Mouse (Mus musculus): ENCODE data around the gene Spdya. TPM values are rescaled to one million over a fixed set of nuclear protein-coding genes. Genes with fewer than 3 reads are reported as not detected.
A peak's percentile ranks its signal among the peaks of the same experiment; 100 is the strongest.
"Not testable (repeated sequence)": the region's sequence is repeated elsewhere in the genome, so short reads cannot be mapped to it uniquely, and the experiment has no call there.

The Spdya gene
- polyA plus RNA-seq (2012; ENCODE audit: insufficient read depth, insufficient read length, missing spikeins) = not detected in 2 replicates

DNA sequence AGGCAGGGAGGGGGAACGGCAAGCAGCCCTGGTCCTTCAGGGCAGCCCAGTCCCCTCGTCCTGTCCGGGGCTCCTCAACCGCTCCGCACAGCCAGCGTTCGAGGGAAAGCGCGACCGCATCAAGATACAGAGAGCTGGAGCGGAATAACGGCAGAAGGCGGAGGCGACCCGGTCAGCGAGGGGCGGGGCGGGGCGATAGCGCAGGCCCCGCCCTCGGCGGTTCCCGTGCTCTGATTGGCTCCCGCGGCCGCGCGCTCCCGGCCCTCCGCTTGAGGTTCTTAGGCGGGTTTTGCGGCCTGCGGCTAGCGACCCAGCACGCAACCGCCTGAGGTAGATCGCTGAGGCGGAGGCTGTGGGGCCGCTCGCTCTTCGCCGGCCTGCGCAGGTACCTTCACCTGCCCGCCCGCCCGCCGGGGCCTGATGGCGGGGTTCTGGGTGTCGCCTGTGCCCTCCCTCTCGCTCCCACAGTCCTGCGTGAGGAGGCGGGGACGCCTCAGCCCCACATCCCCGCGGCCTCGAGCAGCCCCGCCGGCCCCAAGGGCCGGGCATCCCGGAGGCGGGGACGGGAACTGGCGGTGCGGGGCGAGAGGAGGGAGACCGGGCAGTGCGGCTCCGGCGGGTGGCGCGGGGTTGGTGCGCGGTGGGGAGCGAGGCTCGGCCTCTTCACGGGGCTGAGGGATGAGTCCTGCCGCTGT lies at the start of gene Spdya:
TSS of gene Spdya (plus strand) at position 305 of the 695 bp plus-strand sequence.
- H3K4me1 ChIP-seq (ENCODE audit: control insufficient read depth, insufficient read depth, insufficient read length, low read length) = no peaks in the 10 kb centered on the region
- no peak within 1 kb of the TSS for H3K27ac ChIP-seq (replicated peaks; ENCODE audit: low read depth, low read length)
- H3K4me3 ChIP-seq (ENCODE audit: insufficient read depth, low read depth, low read length) = peak within 1 kb of the TSS; percentile 82

DNA sequence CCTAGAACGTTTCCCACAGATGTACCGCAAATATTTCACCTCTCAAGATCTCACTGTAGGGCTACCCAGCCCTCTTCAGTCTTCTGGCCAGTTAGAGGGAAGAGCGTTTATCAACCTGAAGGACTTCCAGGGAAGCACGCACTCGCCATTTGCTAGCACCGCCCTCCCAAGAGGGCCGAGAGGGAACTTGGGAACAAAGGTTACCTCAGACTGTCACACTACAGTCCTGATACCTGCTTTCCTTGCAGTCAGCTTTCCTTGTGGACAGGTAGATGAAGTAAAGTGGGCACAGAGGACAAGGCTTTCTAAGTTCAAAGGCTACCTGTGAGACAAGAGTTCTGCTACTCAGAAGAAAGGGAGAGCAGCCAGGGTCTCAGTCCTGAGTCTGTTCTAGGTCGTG lies 45.0 kb upstream of the Spdya start:
- H3K4me3 ChIP-seq (ENCODE audit: insufficient read depth, low read depth, low read length) = no peak overlapping the region

DNA sequence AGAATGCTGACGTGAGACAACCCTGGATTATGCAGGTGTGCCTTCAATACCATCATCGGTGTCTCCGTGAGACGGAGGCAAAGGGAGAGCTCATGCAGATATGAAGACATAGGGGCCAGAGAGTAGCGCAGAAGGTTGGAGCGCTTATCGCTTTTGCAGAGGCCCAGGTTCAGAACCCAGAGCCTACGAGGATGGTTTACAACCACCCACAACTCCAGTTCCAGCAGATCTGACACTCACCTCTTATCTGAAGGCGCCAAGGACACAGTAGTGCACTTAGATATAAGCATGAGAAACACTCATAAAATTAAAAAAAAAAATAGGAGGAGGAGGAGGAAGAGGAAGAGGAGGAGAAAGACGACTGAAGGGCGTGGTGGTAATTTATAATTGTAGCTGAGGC lies 41.6 kb upstream of the Spdya start:
- Histone ChIP-seq H3K4me1 (ENCODE audit: control insufficient read depth, insufficient read depth, insufficient read length, low read length) (no peaks in the 10 kb centered on the region), H3K4me3 (ENCODE audit: insufficient read depth, low read depth, low read length) (no peak overlapping the region), H3K27ac (replicated peaks; ENCODE audit: low read depth, low read length) (no peak overlapping the region)

More for the DNA sequence above, 45.0 kb upstream of the Spdya start:
- Histone ChIP-seq H3K27ac (replicated peaks; ENCODE audit: low read depth, low read length) (no peak overlapping the region), H3K4me1 (ENCODE audit: control insufficient read depth, insufficient read depth, insufficient read length, low read length) (no peaks in the 10 kb centered on the region)

DNA sequence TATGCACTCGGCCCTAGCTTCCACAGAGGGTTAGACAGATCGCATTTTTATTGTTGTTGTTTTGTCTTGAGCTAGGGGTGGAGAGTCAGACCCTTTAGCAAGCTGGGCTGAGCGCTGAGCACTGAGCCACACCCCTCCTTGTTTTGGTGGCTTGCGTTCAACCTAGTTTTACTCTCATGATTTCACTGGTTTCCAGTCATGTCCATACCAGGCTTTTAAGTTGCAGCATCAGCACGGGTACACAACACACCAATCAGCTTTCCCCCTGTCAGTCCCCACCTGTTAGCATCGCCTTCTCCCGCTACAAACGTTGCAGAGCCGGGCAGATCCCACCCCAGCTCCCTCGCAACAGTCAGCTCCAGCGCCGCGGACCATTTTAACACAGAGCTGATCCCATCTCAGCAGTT lies 25.6 kb upstream of the Spdya start:
- Histone ChIP-seq H3K4me1 (ENCODE audit: control insufficient read depth, insufficient read depth, insufficient read length, low read length) (no peaks in the 10 kb centered on the region), H3K27ac (replicated peaks; ENCODE audit: low read depth, low read length) (no peak overlapping the region), H3K4me3 (ENCODE audit: insufficient read depth, low read depth, low read length) (peak overlapping the region; percentile 62)

DNA sequence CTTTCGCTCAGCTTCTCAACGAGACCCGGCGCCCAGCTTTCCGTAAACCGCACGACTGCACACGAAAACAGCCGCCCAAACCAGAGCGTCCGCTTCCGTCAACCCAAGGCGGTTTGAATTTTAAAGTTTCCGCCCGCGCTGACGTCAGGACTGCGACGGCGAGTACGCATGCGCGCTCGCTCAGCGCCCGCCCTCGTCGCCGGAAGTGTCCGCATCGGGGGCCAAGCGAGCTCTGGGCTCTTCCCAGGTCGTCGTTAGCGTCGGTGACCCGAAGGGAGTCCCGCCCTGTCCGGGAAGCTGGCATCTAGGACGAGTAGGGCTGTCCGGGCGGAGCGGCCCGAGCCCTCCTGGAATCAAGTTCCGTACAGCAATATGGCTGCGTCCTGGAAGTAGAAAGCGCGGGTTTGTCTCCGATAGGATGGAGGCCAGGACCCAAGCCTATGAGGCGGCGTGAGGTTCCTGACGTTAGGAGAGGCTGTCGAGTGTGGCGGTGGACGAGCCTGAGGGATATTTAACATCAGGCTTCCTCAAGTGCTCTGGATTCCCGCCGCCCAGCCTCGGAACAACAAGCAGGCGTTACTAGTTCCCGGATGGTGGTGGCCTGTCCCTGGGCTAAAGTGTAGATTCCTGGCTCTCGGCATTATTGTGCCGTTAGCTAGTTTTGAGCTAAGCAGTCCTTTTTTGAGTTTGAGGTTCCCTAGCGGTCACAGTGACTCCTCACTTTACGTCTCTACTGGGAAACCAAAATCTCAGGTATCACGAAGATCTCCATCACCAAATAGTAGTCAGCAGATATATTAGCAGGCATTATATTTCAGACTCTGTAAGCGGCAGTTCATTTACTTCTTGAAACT lies 24.9 kb upstream of the Spdya start, which contains the start of gene Ndc80:
TSS of gene Ndc80 (minus strand) at position 147 of the 854 bp plus-strand sequence.
- Histone ChIP-seq H3K27ac (replicated peaks; ENCODE audit: low read depth, low read length) (peak within 1 kb of the TSS; percentile 98), H3K4me1 (ENCODE audit: control insufficient read depth, insufficient read depth, insufficient read length, low read length) (no peaks in the 10 kb centered on the region), H3K4me3 (ENCODE audit: insufficient read depth, low read depth, low read length) (peak within 1 kb of the TSS; percentile 92)

DNA sequence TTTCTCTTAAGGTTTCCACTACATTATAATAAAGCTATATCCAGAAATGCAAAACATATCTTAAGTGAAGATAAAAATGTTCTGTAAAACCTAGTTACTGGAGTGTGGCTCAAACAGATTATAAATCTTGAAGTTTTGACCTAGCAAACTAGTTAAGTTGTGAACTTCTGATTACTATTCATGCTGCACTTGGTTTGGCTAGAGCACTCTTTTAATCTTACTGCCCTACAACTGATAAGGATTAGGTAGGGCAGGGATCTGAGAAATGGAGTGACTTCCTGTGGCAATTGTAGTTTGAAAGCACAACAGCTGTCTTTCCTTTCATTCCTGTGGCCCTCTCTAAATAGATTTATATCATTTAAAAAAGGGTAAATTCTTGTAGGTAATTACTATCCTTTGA lies 23.8 kb upstream of the Spdya start:
- Histone ChIP-seq H3K4me1 (ENCODE audit: control insufficient read depth, insufficient read depth, insufficient read length, low read length) (no peaks in the 10 kb centered on the region), H3K4me3 (ENCODE audit: insufficient read depth, low read depth, low read length) (no peak overlapping the region), H3K27ac (replicated peaks; ENCODE audit: low read depth, low read length) (no peak overlapping the region)

DNA sequence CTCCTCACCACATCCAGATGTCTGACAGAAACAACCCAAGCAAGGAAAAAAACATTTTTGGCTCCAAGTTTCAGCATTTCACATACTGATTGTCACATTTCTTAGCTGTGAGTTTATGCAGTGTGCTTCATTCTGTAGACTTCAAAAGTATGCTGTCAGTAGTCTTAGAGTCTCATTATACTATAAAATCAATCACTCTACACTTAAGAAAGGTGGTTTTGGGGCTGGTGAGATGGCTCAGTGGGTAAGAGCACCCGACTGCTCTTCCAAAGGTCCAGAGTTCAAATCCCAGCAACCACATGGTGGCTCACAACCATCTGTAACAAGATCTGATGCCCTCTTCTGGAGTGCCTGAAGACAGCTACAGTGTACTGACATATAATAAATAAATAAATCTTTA lies 16.3 kb upstream of the Spdya start:
- not testable (repeated sequence) for H3K4me3 ChIP-seq (ENCODE audit: insufficient read depth, low read depth, low read length); H3K4me1 ChIP-seq (ENCODE audit: control insufficient read depth, insufficient read depth, insufficient read length, low read length); H3K27ac ChIP-seq (replicated peaks; ENCODE audit: low read depth, low read length)

DNA sequence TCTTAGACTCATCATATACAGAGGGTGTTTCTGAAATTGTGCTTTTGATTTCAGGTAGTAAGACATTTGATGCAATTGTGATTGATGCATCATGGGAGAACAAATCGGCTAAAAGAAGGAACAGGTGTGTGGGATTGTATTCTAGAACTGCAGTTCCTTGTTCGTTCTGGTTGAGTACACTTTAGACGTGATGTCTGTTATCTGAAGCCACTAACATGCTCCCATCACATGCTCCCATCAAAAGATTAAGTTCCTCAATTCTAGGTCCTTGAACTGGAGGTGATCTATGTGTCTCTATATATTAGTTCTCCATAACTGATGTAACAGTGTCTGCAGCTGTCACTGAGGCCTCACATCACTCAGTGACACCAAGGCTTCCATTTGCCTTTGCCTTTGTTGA lies 14.7 kb upstream of the Spdya start:
- H3K27ac ChIP-seq (replicated peaks; ENCODE audit: low read depth, low read length) = no peak overlapping the region
- no peaks in the 10 kb centered on the region for H3K4me1 ChIP-seq (ENCODE audit: control insufficient read depth, insufficient read depth, insufficient read length, low read length)
- H3K4me3 ChIP-seq (ENCODE audit: insufficient read depth, low read depth, low read length) = no peak overlapping the region

DNA sequence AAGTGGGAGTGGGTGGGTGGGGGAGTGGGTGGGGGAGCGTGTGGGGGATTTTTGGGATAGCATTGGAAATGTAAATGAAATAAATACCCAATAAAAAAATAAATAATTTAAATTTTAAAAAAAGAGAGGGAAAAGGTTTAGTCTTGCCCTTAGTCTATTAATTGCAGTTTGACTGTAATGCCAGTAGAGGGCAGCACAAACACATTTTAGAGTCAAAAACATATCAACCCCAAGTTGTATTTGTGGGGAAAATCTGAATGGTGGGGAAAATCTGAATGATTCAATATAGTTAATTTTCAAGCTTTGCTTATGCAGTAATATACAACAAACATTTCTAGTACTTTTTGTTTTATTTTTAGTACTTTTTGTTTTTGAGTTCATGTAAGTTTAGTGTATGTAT lies 3.3 kb upstream of the Spdya start:
- H3K27ac ChIP-seq (replicated peaks; ENCODE audit: low read depth, low read length) = no peak overlapping the region

DNA sequence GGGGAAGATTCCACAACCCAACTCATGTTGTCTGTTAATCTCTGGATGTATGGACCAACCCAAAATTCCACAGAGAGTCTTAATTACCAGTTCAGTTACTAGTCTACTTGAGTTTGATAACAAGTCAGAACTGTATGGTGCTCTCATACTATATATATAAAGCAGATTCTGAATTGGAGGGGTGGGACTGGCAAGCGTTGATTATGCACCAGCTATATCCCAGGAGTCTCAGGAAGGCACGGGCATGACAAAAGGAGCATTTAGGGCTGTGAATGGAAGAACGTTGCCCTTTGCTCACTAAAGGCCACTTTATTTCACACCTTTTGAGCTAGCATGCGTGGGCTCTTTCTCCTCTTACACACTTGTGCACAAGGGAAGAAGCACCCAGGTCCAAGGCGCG lies 511 bp upstream of the Spdya start:
- Histone ChIP-seq H3K4me1 (ENCODE audit: control insufficient read depth, insufficient read depth, insufficient read length, low read length) (no peaks in the 10 kb centered on the region), H3K27ac (replicated peaks; ENCODE audit: low read depth, low read length) (no peak overlapping the region), H3K4me3 (ENCODE audit: insufficient read depth, low read depth, low read length) (peak overlapping the region; percentile 82)

More for the DNA sequence above, 3.3 kb upstream of the Spdya start:
- no peak overlapping the region for H3K4me3 ChIP-seq (ENCODE audit: insufficient read depth, low read depth, low read length)
- no peaks in the 10 kb centered on the region for H3K4me1 ChIP-seq (ENCODE audit: control insufficient read depth, insufficient read depth, insufficient read length, low read length)

DNA sequence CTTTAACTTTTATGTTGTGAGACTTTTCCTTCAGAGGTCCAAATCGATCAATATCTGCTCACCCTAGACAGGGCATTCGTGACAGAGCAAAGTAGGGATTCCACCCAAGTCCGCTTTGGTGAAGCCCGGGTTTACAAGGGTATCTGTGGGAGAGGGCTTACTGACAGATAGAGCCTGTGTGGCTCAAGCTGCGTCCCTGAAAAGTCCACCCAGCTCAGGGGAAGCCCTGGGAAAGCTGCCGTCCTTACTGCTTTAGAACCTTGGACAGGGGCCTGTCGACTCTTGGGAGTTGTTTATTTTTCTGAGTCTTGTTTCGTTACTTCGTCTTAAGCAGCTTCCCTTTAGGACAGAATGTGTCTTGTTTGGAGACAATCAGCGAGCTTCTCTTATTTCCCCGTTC lies 1.0 kb downstream of the Spdya start:
- Histone ChIP-seq H3K4me3 (ENCODE audit: insufficient read depth, low read depth, low read length) (0 out of 2 replicates have a peak overlapping the region, but pooled peaks have one; percentile 22), H3K4me1 (ENCODE audit: control insufficient read depth, insufficient read depth, insufficient read length, low read length) (no peaks in the 10 kb centered on the region), H3K27ac (replicated peaks; ENCODE audit: low read depth, low read length) (no peak overlapping the region)

DNA sequence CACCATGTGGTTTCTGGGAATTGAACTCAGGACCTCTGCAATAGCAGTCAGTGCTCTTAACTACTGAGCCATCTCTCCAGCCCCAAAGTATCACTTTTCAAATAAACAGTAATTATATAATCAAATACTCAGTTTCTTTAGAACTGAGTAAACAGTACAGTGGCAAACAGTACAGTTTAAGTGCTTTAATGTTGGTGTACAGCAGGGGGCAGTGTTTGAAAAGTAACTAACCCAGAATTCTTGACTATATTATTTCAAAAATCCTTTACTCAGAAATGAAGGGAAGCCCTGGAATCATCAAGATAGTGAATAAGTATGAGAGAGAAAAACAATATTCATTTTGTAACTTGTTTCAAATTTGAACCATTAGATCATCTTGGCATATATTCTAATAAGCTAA lies 9.8 kb downstream of the Spdya start:
- Histone ChIP-seq H3K4me3 (ENCODE audit: insufficient read depth, low read depth, low read length) (no peak overlapping the region), H3K4me1 (ENCODE audit: control insufficient read depth, insufficient read depth, insufficient read length, low read length) (no peaks in the 10 kb centered on the region), H3K27ac (replicated peaks; ENCODE audit: low read depth, low read length) (no peak overlapping the region)

DNA sequence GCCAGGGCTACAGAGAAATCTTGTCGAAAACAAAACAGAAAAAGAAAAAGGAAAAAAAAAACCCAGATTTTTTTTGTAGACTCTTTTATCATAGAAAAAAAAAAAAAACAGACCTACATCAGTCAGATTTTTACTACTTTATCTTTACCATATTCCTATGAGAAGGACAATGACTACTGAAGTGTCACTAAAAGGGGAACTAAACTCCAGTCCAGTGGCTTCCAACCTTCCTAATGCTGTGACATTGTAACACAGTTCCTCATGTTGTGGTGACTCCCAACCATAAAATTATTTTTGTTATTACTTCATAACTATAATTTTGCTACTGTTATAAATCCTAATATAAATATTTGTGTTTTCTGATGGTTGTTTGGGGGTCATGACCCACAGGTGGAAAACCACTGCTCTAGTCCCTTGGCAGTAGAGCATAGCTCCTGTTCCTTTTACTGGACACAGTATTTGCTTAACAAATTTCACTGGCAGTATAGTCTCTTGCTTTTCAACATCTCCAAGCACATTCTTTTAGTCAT lies 27.4 kb downstream of the Spdya start:
- no peak overlapping the region for H3K4me3 ChIP-seq (ENCODE audit: insufficient read depth, low read depth, low read length)
- H3K27ac ChIP-seq (replicated peaks; ENCODE audit: low read depth, low read length) = no peak overlapping the region
- no peaks in the 10 kb centered on the region for H3K4me1 ChIP-seq (ENCODE audit: control insufficient read depth, insufficient read depth, insufficient read length, low read length)

DNA sequence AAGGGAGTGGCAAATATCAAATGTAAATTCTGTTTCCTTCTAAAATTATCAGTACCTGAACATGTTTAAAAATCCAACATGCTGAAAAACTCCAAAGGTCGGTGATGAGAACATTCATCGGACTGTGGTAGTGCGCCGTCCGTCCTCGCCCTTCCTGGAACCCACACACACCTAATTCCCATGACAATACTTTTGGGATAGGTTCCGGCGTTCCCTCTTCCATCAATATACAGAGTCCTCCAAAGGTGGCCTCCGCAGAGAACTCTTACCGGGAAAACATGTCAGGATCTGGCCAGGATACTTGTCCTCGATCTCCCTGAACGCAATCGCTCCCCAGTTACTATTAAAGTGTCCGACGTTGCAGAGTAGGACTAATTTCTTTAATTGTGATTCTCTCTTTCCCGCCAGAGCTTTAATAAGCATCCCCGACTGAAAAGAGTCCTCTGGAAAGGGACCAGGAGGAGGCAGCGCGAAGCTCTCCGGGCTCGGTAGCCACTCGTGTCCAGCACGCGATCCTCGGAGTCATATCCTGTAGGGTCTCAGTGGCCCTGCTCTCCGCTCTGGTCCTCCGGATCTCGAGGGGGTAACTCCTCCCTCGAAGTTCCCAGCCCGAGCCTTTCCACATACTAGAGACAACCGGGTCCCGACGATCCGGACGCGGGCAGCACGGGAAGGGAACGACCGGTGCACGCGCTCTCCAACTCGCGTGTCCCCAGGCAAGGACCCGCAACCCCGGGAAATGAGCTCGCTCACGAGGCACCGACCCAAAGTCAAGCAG lies 46.2 kb downstream of the Spdya start:
- peak overlapping the region; percentile 80 for H3K4me3 ChIP-seq (ENCODE audit: insufficient read depth, low read depth, low read length)
- peak overlapping the region; percentile 66 for H3K27ac ChIP-seq (replicated peaks; ENCODE audit: low read depth, low read length)
- peaks cover 9% of the 10 kb centered on the region; the same call in 1 of the 2 replicates for H3K4me1 ChIP-seq (ENCODE audit: control insufficient read depth, insufficient read depth, insufficient read length, low read length)

Measured in brown adipose tissue, adult 24 weeks (tissue).